Mouse (Mus musculus) stomach, embryonic 16.5 days (tissue): Measurements from ENCODE around the gene Loxl3. TPM values are rescaled to one million over a fixed set of nuclear protein-coding genes. Genes with fewer than 3 reads are reported as not detected.

Experiments used
- ATAC-seq: fragments of 200-750 bp; cut with Nextera tagmentation; 2 replicates; pipeline ENCODE4 v1.8.0; 2017; ENCODE audit warnings: moderate number of reproducible peaks, moderate TSS enrichment; ENCODE audit not compliant: insufficient read depth, low FRiP score
- H3K27ac ChIP-seq: fragments of 300-500 bp; sonication (generic); 2 replicates; pipeline ENCODE4 v1.5.1; 2014; ENCODE audit warnings: low read length
- H3K27me3 ChIP-seq: fragments of 300-500 bp; sonication (generic); 2 replicates; pipeline ENCODE4 v1.6.1; 2014; ENCODE audit warnings: low read length, control low read depth, mixed read lengths; ENCODE audit not compliant: control insufficient read depth, insufficient read depth
- H3K36me3 ChIP-seq: fragments of 300-500 bp; sonication (generic); 2 replicates; pipeline ENCODE4 v1.6.1; 2014; ENCODE audit warnings: low read length; ENCODE audit not compliant: control insufficient read depth, insufficient read depth
- H3K4me1 ChIP-seq: fragments of 300-500 bp; sonication (generic); 2 replicates; pipeline ENCODE4 v1.6.1; 2014; ENCODE audit warnings: low read length, control low read depth, mixed read lengths; ENCODE audit not compliant: control insufficient read depth, insufficient read depth
- H3K4me2 ChIP-seq: fragments of 300-500 bp; sonication (generic); 2 replicates; pipeline ENCODE4 v1.6.1; 2014; ENCODE audit warnings: low read depth, low read length, mixed read lengths
- H3K4me3 ChIP-seq: fragments of 300-500 bp; sonication (generic); replicated peaks from 2 replicates; pipeline ENCODE4 v1.5.1; 2014; ENCODE audit warnings: mild to moderate bottlenecking, low read length
- H3K9ac ChIP-seq: fragments of 300-500 bp; sonication (generic); 2 replicates; pipeline ENCODE4 v1.6.1; 2014; ENCODE audit warnings: low read length
- H3K9me3 ChIP-seq: fragments of 300-500 bp; sonication (generic); replicated peaks from 2 replicates; pipeline ENCODE4 v1.6.1; 2016; ENCODE audit warnings: low read length, control low read depth; ENCODE audit not compliant: control insufficient read depth
- WGBS: fragments of 180-500 bp; shearing (Covaris S2); extraction: QIAGEN DNeasy Blood & Tissue Kit; methylation state at CpG from one replicate; pipeline ENCODE4 v1.1.7; 2014; 5-methylcytosine and 5-hydroxymethylcytosine counted together
- microRNA counts: library from miRNA; unstranded; fragments of <30 nt; microRNA quantifications from one replicate; lab custom pipeline; 2016
- microRNA-seq: library from miRNA; unstranded; fragments of <30 nt; microRNA quantifications from one replicate; pipeline ENCODE4, GENCODE M21; 2016
- polyA plus RNA-seq: library from polyadenylated mRNA; unstranded; fragments of >200 nt; fragmentation: Nextera tagmentation; extraction: Ambion mirVana; gene quantifications from 2 replicates; pipeline ENCODE4 v1.2.1, GENCODE M21; 2015

The Loxl3 gene
- polyA plus RNA-seq, 1 experiment from 2014 or later, result 19.4 TPM

- Histone ChIP-seq H3K27ac (peak within 1 kb of the TSS; percentile 75), H3K36me3 (no peaks in the 10 kb centered on the region), H3K9ac (peak within 1 kb of the TSS; percentile 75), H3K27me3 (no peaks in the 10 kb centered on the region), H3K9me3 (no peaks in the 10 kb centered on the region), H3K4me1 (peaks cover 14% of the 10 kb centered on the region), H3K4me3 (peak within 1 kb of the TSS; percentile 58), H3K4me2 (peak within 1 kb of the TSS; percentile 98)
- ATAC-seq, result peak; percentile 89
- under 1% methylated on average over 25 of the region's 25 CpGs for WGBS
Measured at GRCm38 (mm10) chr6:83101316-83101687, 67.3 kb downstream of the Loxl3 start, which contains the start of the genes Ccdc142 and Gm42688. Gene Ccdc142, plus strand, starts transcription at chr6:83101601. Gene Gm42688, plus strand, starts transcription at chr6:83101617.

GRCm38 (mm10) chr6:83101688-83102556, 67.9 kb downstream of the Loxl3 start:
- H3K9ac ChIP-seq, result peak overlapping the region; percentile 75

More at GRCm38 (mm10) chr6:83101688-83102556, 67.9 kb downstream of the Loxl3 start:
- Histone ChIP-seq H3K4me1 (peaks cover 14% of the 10 kb centered on the region), H3K27me3 (no peaks in the 10 kb centered on the region), H3K9me3 (no peaks in the 10 kb centered on the region), H3K4me2 (peak overlapping the region; percentile 98), H3K4me3 (peak overlapping the region; percentile 58), H3K36me3 (no peaks in the 10 kb centered on the region), H3K27ac (peak overlapping the region; percentile 75)
- WGBS, result 0% methylated on average over 74 of the region's 74 CpGs
- peak; percentile 77 for ATAC-seq

MicroRNAs within 50 kb of the gene (microRNA counts, 519-probe panel; counts per million panel counts)
- 1,655 counts per million, percentile 25 among the panel's probes with 10 or more counts for microRNA mmu-miR-3470a+mmu-miR-3470b (lab: Ali Mortazavi, UCI)

Small RNA genes lying within 50 kb of the gene (microRNA-seq; reads per million reads assigned to microRNA genes)
- not detected for gene Mir3470a
- not detected for gene Mir7040

Other genes starting within 250 kb of the Loxl3 start
- 1.4 and 1.5 TPM in 2 replicates for gene Sema4f, start 94.4 kb upstream of the Loxl3 start, polyA plus RNA-seq
- 0.26 and 1.0 TPM in 2 replicates for gene M1ap, start 87.3 kb upstream of the Loxl3 start, polyA plus RNA-seq
- gene Dok1, start 702 bp upstream of the Loxl3 start, polyA plus RNA-seq, result 10.5 and 11.3 TPM in 2 replicates
- 228 and 235 TPM in 2 replicates for gene Aup1, start 20.3 kb downstream of the Loxl3 start, polyA plus RNA-seq
- 66.5 and 72.3 TPM in 2 replicates for gene Htra2, start 21.1 kb downstream of the Loxl3 start, polyA plus RNA-seq
- 6.0 and 6.4 TPM in 2 replicates for gene Dqx1, start 23.7 kb downstream of the Loxl3 start, polyA plus RNA-seq
- gene Tlx2, start 36.1 kb downstream of the Loxl3 start, polyA plus RNA-seq, result 1.8 and 3.4 TPM in 2 replicates
- 25.1 and 28.8 TPM in 2 replicates for gene Pcgf1, start 43.7 kb downstream of the Loxl3 start, polyA plus RNA-seq
- 0.58 and 0.65 TPM in 2 replicates for gene Lbx2, start 52.2 kb downstream of the Loxl3 start, polyA plus RNA-seq
- 1.2 and 1.5 TPM in 2 replicates for gene Ccdc142, start 67.4 kb downstream of the Loxl3 start, polyA plus RNA-seq
- gene Gm42688, start 67.4 kb downstream of the Loxl3 start, polyA plus RNA-seq, result 1.8 TPM in 2 replicates
- gene Mrpl53, start 74.9 kb downstream of the Loxl3 start, polyA plus RNA-seq, result 115 and 123 TPM in 2 replicates
- gene Mogs, start 81.3 kb downstream of the Loxl3 start, polyA plus RNA-seq, result 8.3 TPM in 2 replicates
- gene Wbp1, start 87.4 kb downstream of the Loxl3 start, polyA plus RNA-seq, result 87.9 and 93.8 TPM in 2 replicates
- gene Ino80b, start 91.3 kb downstream of the Loxl3 start, polyA plus RNA-seq, result 7.9 and 8.4 TPM in 2 replicates
- gene Rtkn, start 101.3 kb downstream of the Loxl3 start, polyA plus RNA-seq, result 39.7 and 42.8 TPM in 2 replicates
- gene Wdr54, start 122.2 kb downstream of the Loxl3 start, polyA plus RNA-seq, result 4.1 and 5.0 TPM in 2 replicates
- 2.1 and 2.2 TPM in 2 replicates for gene 1700003E16Rik, start 122.2 kb downstream of the Loxl3 start, polyA plus RNA-seq
- gene Dctn1, start 131.7 kb downstream of the Loxl3 start, polyA plus RNA-seq, result 73.7 and 74.1 TPM in 2 replicates
- gene Slc4a5, start 185.7 kb downstream of the Loxl3 start, polyA plus RNA-seq, result 0.30 and 0.60 TPM in 2 replicates